Mouse (Mus musculus) liver, embryonic 14.5 days (tissue): ENCODE measurements around the gene Kcnip2. TPM values are rescaled to one million over a fixed set of nuclear protein-coding genes. Genes with fewer than 3 reads are reported as not detected.

Experiments used
- ATAC-seq: fragments of 200-750 bp; cut with Nextera tagmentation; 2 replicates; pipeline ENCODE4 v1.8.0; 2017; ENCODE audit warnings: moderate number of reproducible peaks, mild to moderate bottlenecking, moderate library complexity; ENCODE audit not compliant: insufficient read depth
- DNase-seq, 3 experiments: peaks; one replicate each; pipeline ENCODE4 v3.0.0-alpha.2; 2012 to 2013; ENCODE audit warnings: low read depth in 3 of 3, low spot score in 3 of 3
- H3K27ac ChIP-seq: fragments of 300-500 bp; sonication (generic); 2 replicates; pipeline ENCODE4 v1.5.1; 2014; ENCODE audit warnings: moderate library complexity, mild to moderate bottlenecking, control low read depth, inconsistent platforms
- H3K27me3 ChIP-seq: fragments of 300-500 bp; sonication (generic); 2 replicates; pipeline ENCODE4 v1.6.1; 2014; ENCODE audit warnings: mild to moderate bottlenecking, low read length, moderate library complexity; ENCODE audit not compliant: control insufficient read depth, insufficient read depth
- H3K36me3 ChIP-seq: fragments of 300-500 bp; sonication (generic); replicated peaks from 2 replicates; pipeline ENCODE4 v1.6.1; 2014; ENCODE audit warnings: low read depth; ENCODE audit not compliant: control insufficient read depth, insufficient read depth
- H3K4me1 ChIP-seq, 2 experiments: fragments of 200-500 bp in 1 of 2; fragments of 300-500 bp in 1 of 2; sonication (generic) in 1 of 2; replicated peaks; 2 replicates each; pipeline ENCODE4 v1.6.1; 2012 to 2014; ENCODE audit warnings: antibody characterized with exemption in 1 of 2, inconsistent platforms in 1 of 2, low read length in 1 of 2; ENCODE audit not compliant: control insufficient read depth in 2 of 2, insufficient read depth in 2 of 2
- H3K4me2 ChIP-seq: fragments of 300-500 bp; sonication (generic); 2 replicates; pipeline ENCODE4 v1.6.1; 2014; ENCODE audit warnings: low read depth, mild to moderate bottlenecking, control low read depth, moderate library complexity
- H3K4me3 ChIP-seq, 2 experiments: fragments of 200-500 bp in 1 of 2; fragments of 300-500 bp in 1 of 2; sonication (generic) in 1 of 2; 2 replicates each; pipeline ENCODE4 v1.5.1; 2012 to 2014; ENCODE audit warnings: low read depth in 2 of 2, low read length in 2 of 2, mild to moderate bottlenecking in 2 of 2, control low read depth in 1 of 2, inconsistent platforms in 1 of 2, moderate library complexity in 1 of 2; ENCODE audit not compliant: insufficient read depth in 1 of 2
- H3K9ac ChIP-seq: fragments of 300-500 bp; sonication (generic); replicated peaks from 2 replicates; pipeline ENCODE4 v1.6.1; 2014; ENCODE audit warnings: mild to moderate bottlenecking, control low read depth, moderate library complexity
- H3K9me3 ChIP-seq: fragments of 300-500 bp; sonication (generic); 2 replicates; pipeline ENCODE4 v1.6.1; 2016; ENCODE audit warnings: low read length, mixed read lengths; ENCODE audit not compliant: control insufficient read depth
- CTCF ChIP-seq: IDR thresholded peaks from 2 replicates; pipeline ENCODE4 v1.5.1; 2016; ENCODE audit warnings: antibody characterized with exemption, low read depth, control low read depth
- EP300 ChIP-seq: IDR thresholded peaks from 2 replicates; pipeline ENCODE4 v1.6.1; 2016; ENCODE audit warnings: antibody characterized with exemption, low read depth
- WGBS: fragments of 180-500 bp; shearing (Covaris S2); extraction: QIAGEN DNeasy Blood & Tissue Kit; methylation state at CpG from one replicate; pipeline ENCODE4 v1.1.7; 2014; ENCODE audit not compliant: insufficient replicate concordance; 5-methylcytosine and 5-hydroxymethylcytosine counted together
- polyA plus RNA-seq, 2 experiments: library from polyadenylated mRNA; depleted of rRNA in 1 of 2; stranded (reverse) in 1 of 2; unstranded in 1 of 2; fragments of >200 nt; fragmentation: Nextera tagmentation in 1 of 2; extraction: Ambion mirVana in 1 of 2; gene quantifications; 2 replicates each; pipeline versions ENCODE4 v1.2.1 to v1.2.3; 2012 to 2014

The Kcnip2 gene
- polyA plus RNA-seq (2012; rRNA removed) (1.7 TPM in 2 replicates), polyA plus RNA-seq (2014; fragmentation: Nextera tagmentation; extraction: Ambion mirVana) (1.5 and 1.7 TPM in 2 replicates)

GRCm38 (mm10) chr19:45815831-45816405 is at the start of gene Kcnip2:
Kcnip2 (minus strand) TSS chr19:45816061.
- no peaks in the 10 kb centered on the region for H3K36me3 ChIP-seq
- H3K27me3 ChIP-seq = peaks cover 31% of the 10 kb centered on the region
- H3K4me1 ChIP-seq = peaks cover 0 to 4% of the 10 kb centered on the region in 2 experiments; a peak in 1 of 4 replicates
- H3K9me3 ChIP-seq = no peaks in the 10 kb centered on the region
- DNase-seq (no peak), ATAC-seq (no peak)
- H3K4me2 ChIP-seq = peak within 1 kb of the TSS; percentile 49
- no peak for TF ChIP-seq EP300
- TF ChIP-seq CTCF = peak; percentile 34
- WGBS = under 1% methylated on average over 28 of the region's 29 CpGs
- no peak within 1 kb of the TSS for H3K27ac ChIP-seq
- no peak within 1 kb of the TSS for H3K9ac ChIP-seq
- peak within 1 kb of the TSS in 1 of 2 experiments; percentile 26; a peak in 2 of 4 replicates for H3K4me3 ChIP-seq

DNA sequence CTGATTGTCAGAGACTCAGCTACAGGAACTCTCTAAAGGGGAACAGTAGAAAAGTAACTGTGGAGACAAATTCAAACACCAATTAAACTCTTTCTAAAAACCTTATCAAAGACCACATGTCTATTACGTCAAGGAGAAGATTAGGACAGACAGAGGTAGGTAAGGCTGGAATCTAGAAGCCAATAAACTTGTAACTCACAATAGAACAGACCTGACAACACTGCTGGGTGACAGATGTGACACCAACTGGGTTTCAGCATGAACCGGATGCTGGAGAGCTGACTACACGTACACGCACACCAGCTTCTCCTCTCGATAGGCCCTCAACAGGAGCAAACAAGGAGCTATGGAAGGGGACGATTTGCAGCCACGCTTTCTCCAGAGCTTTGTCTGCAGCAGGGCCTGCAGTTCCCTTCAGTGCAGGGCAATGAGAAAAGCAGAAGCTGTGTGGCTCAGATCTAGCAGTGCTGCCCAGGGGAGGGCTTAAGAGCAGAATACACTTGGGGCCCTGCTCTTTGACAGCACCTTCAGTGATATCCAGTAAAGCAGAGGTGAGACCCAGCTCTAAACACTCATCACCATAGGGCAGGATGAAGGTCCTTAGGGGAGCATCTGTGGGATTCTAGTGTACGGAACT is 39.5 kb upstream of the Kcnip2 start:
- TF ChIP-seq CTCF (no peak), EP300 (no peak)
- DNase-seq = no peak

GRCm38 (mm10) chr19:45854521-45854920 is 38.7 kb upstream of the Kcnip2 start:
- H3K9ac ChIP-seq = no peak overlapping the region
- no peaks in the 10 kb centered on the region for H3K9me3 ChIP-seq
- H3K4me1 ChIP-seq = no peaks in the 10 kb centered on the region
- DNase-seq = no peak
- 73% methylated on average over 7 of the region's 7 CpGs for WGBS
- no peak overlapping the region for H3K27ac ChIP-seq
- H3K27me3 ChIP-seq = no peaks in the 10 kb centered on the region
- TF ChIP-seq EP300 (no peak), CTCF (no peak)
- ATAC-seq = no peak
- H3K4me3 ChIP-seq = no peak overlapping the region
- no peaks in the 10 kb centered on the region for H3K36me3 ChIP-seq
- H3K4me2 ChIP-seq = no peak overlapping the region

More for the DNA sequence above, 39.5 kb upstream of the Kcnip2 start:
- ATAC-seq = no peak
- Histone ChIP-seq H3K4me3 (no peak overlapping the region), H3K27me3 (no peaks in the 10 kb centered on the region), H3K4me1 (no peaks in the 10 kb centered on the region), H3K36me3 (no peaks in the 10 kb centered on the region), H3K27ac (no peak overlapping the region), H3K4me2 (no peak overlapping the region), H3K9me3 (no peaks in the 10 kb centered on the region), H3K9ac (no peak overlapping the region)
- 47% methylated on average over 8 of the region's 8 CpGs for whole genome bisulfite sequencing

DNA sequence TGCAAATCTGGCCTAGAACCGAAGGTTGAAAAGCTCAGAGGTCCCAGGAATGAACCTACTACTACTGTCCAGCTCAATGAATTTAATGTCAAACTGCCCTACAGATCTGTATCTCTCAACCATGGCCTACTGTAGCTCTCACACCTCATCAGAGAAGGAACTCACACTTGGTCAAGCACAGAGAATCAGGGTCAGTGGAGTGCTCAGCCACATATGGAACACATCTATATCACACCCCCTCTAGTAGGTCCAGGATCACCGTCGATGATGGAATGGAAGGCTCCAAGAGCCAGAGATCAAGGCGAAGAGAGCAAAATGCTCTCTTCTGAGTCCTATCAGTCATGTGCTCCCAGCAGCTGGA is 31.9 kb upstream of the Kcnip2 start:
- TF ChIP-seq EP300 = no peak
- TF ChIP-seq CTCF = no peak
- H3K9me3 ChIP-seq = no peaks in the 10 kb centered on the region
- no peak overlapping the region for H3K4me3 ChIP-seq
- H3K27ac ChIP-seq = no peak overlapping the region
- no peak overlapping the region for H3K4me2 ChIP-seq
- DNase-seq (no peak), ATAC-seq (no peak)
- WGBS = 73% methylated on average over 4 of the region's 4 CpGs
- no peaks in the 10 kb centered on the region for H3K27me3 ChIP-seq
- H3K9ac ChIP-seq = no peak overlapping the region
- peaks cover 0 to 10% of the 10 kb centered on the region in 2 experiments; a peak in 2 of 4 replicates for H3K4me1 ChIP-seq
- no peaks in the 10 kb centered on the region for H3K36me3 ChIP-seq

DNA sequence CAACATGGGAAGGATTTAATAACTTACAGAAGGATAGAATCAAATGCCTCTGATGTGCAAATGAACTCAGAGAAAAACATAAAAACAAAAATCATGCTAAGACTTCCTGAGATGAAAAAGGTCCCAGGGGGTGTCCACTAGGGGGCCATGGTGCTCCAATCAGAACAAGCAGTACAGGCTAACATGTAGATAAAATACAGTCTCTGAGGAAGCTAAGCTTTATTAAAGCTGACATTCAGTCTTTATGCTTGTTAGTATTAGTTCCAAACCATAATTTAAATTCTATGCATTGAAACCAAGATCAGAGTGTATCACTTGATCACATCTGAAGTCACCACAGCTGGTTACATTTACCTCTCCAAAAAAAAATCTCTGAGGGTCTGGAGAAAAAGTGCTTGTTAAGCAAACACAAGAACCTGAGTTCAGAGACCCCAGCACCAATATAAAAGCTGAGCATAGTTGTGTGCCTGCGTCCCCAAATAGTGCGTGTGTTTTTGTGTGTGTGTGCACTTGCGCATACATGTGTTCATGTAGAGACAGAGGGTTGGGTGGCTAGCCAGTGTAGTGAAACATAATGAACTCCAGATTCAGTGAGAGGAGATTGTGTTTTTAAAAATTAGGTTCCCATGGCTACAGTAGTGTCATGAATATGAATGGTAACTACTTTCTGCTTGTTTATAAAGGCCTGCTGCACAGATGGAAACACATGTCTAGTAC is 31.3 kb upstream of the Kcnip2 start:
- DNase-seq = no peak
- Histone ChIP-seq H3K9me3 (no peaks in the 10 kb centered on the region), H3K4me1 (peaks cover 0 to 10% of the 10 kb centered on the region in 2 experiments; a peak in 2 of 4 replicates), H3K4me3 (no peak overlapping the region), H3K36me3 (no peaks in the 10 kb centered on the region), H3K4me2 (no peak overlapping the region), H3K9ac (no peak overlapping the region), H3K27ac (no peak overlapping the region), H3K27me3 (no peaks in the 10 kb centered on the region)
- ATAC-seq = no peak
- WGBS = 85% methylated on average over 3 of the region's 3 CpGs
- TF ChIP-seq CTCF (peak; percentile 32; the same call in 1 of the 2 replicates), EP300 (no peak)
